Mouse (Mus musculus) heart, embryonic 10.5 days (tissue): ENCODE data around the gene Asb11. TPM values are rescaled to one million over a fixed set of nuclear protein-coding genes. Genes with fewer than 3 reads are reported as not detected.

Experiments used
- DNase-seq: peaks from one replicate; pipeline ENCODE4 v3.0.0-alpha.2; 2017; ENCODE audit warnings: low spot score
- H3K27ac ChIP-seq: fragments of 300-500 bp; sonication (generic); 2 replicates; pipeline ENCODE4 v1.5.1; 2016; ENCODE audit warnings: mild to moderate bottlenecking
- H3K27me3 ChIP-seq: fragments of 300-500 bp; sonication (generic); 2 replicates; pipeline ENCODE4 v1.6.1; 2016; ENCODE audit warnings: mild to moderate bottlenecking; ENCODE audit not compliant: poor library complexity, insufficient read depth, severe bottlenecking
- H3K36me3 ChIP-seq: fragments of 300-500 bp; sonication (generic); 2 replicates; pipeline ENCODE4 v1.6.1; 2016; ENCODE audit warnings: mild to moderate bottlenecking, moderate library complexity
- H3K4me1 ChIP-seq: fragments of 300-500 bp; sonication (generic); 2 replicates; pipeline ENCODE4 v1.6.1; 2016; ENCODE audit warnings: mild to moderate bottlenecking
- H3K4me3 ChIP-seq: fragments of 300-500 bp; sonication (generic); 2 replicates; pipeline ENCODE4 v1.5.1; 2016; ENCODE audit warnings: mild to moderate bottlenecking, moderate library complexity
- H3K9me3 ChIP-seq: fragments of 300-500 bp; sonication (generic); 2 replicates; pipeline ENCODE4 v1.6.1; 2016; ENCODE audit warnings: mild to moderate bottlenecking, moderate library complexity
- WGBS: fragments of 180-500 bp; shearing (Covaris S2); methylation state at CpG from one replicate; pipeline ENCODE4 v1.1.7; 2016; 5-methylcytosine and 5-hydroxymethylcytosine counted together
- polyA plus RNA-seq: library from polyadenylated mRNA; unstranded; fragments of >200 nt; fragmentation: Nextera tagmentation; extraction: Ambion mirVana; gene quantifications from 2 replicates; pipeline ENCODE4 v1.2.1, GENCODE M21; 2016

Asb11 gene
- polyA plus RNA-seq, 1 experiment from 2014 or later, result 0.13 TPM

DNA sequence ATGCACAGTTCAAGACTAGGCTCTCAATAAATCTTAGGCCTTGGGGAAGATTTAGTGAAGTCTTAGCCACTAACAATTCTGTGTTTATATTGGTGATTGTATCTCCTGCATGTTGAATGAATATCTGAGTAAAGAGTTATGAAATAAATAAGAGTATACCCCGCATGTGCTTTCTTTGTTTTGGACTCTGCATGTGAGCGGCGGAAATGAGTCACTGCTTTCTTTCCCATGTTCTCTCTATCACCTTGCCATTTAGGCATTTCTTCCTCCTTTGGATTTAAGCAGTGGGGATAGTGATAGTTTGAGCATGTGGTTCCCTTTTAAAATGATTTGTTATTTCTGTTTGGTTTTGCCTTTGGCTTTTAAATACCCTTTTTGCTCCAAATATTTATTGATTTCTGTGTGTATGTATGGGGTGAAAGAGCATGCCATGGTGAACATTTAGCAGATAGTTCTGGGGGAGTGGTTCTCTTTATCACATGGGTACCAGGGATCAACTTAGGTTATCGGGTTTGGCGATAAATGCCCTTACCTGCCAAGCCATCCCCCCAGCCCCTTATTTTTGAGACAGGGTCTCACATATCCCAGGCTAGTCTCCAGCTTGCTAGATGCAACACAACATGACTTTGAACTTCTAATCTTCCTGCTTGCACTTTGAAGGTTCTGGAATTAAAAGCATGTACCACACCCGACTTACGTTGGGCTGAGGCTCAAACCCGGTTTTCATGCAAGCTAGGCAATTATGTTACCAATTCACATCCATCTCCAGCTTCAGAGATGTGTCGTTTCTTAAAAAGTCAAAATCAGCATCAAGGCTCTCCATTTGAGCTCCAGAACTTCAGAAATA is 10.3 kb downstream of the Asb11 start:
- Histone ChIP-seq H3K4me1 (no peaks in the 10 kb centered on the region), H3K9me3 (no peaks in the 10 kb centered on the region), H3K4me3 (no peak overlapping the region), H3K27me3 (peaks cover 2% of the 10 kb centered on the region; the same call in 1 of the 2 replicates), H3K27ac (no peak overlapping the region), H3K36me3 (no peaks in the 10 kb centered on the region)
- no peak for DNase-seq
- WGBS, result 81% methylated on average over 9 of the region's 9 CpGs

DNA sequence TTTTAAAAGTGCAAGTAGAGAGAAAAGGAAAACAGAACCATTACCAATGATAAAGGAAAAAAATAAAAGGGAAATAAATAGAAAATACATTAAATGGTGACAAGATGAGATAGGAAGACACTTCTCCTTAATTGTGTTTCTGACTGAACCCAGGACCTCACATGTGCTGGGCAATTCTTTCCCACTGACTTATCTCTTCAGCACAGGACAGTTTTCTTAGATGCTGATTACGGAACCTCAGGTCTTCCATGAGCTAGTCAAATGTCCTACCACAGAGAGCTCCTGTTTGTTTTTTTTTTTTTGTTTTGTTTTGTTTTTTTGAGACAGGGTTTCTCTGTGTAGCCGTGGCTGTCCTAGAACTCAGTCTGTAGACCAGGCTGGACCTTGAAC is 10.9 kb downstream of the Asb11 start:
- 69% methylated on average over 2 of the region's 2 CpGs for WGBS
- Histone ChIP-seq H3K27ac (no peak overlapping the region), H3K36me3 (no peaks in the 10 kb centered on the region), H3K4me3 (no peak overlapping the region), H3K4me1 (no peaks in the 10 kb centered on the region), H3K9me3 (no peaks in the 10 kb centered on the region), H3K27me3 (no peaks in the 10 kb centered on the region)
- DNase-seq, result no peak

DNA sequence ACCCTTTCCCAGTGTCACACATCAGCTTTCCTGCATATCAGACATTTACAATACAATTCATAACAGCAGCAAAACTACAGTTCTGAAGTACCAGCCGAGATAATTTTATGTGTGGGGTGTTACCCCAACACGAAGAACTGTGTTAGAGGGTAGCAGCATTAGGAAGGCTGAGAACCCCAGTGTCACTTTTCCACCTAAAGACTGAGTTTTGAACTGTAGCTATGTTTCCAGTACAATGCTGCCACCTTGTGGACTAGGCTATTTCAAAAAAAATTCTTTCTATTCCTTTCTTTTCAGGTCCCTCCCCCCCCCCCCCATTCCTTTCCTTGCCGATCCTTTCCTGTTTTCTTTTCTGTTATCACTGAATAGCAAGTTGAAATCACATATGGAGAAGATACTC is 12.4 kb downstream of the Asb11 start:
- Histone ChIP-seq H3K36me3 (no peaks in the 10 kb centered on the region), H3K27ac (no peak overlapping the region), H3K9me3 (no peaks in the 10 kb centered on the region), H3K4me1 (no peaks in the 10 kb centered on the region), H3K27me3 (no peaks in the 10 kb centered on the region), H3K4me3 (no peak overlapping the region)
- no peak for DNase-seq
- WGBS, result 27% methylated on average over 3 of the region's 3 CpGs

DNA sequence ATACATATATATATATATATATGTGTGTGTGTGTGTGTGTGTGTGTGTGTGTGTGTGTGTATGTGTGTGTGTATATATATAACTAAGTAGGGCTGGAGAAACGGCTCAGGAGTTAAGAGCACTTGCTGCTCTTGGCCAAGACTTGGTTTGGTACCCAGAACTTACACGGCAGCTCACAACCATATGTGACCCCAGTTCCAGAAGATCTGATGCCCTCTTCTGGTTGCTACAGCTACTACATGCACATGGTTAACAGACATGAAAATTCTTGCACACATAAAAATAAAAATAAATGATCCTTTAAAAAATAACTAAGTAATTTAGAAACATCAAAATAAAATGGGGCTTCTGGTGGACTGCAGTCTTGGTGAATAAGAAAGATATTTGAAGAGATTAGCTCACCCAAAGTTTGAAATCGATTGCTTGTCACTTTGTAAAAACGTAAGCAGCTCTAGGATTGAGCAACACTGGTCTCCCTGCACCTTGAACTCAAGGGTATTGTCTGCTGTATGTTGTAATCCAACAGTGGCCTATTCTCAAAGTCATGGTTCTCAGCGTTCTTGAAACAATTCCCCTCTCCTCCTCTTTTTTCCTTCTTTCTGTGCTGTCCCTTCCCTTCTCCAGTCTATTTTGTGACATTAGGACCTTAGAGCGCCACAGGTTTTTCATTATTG is 22.5 kb downstream of the Asb11 start:
- Histone ChIP-seq H3K4me3 (no peak overlapping the region), H3K27ac (no peak overlapping the region), H3K27me3 (no peaks in the 10 kb centered on the region), H3K36me3 (no peaks in the 10 kb centered on the region), H3K4me1 (no peaks in the 10 kb centered on the region), H3K9me3 (no peaks in the 10 kb centered on the region)
- 65% methylated on average over 6 of the region's 6 CpGs for WGBS
- no peak for DNase-seq

DNA sequence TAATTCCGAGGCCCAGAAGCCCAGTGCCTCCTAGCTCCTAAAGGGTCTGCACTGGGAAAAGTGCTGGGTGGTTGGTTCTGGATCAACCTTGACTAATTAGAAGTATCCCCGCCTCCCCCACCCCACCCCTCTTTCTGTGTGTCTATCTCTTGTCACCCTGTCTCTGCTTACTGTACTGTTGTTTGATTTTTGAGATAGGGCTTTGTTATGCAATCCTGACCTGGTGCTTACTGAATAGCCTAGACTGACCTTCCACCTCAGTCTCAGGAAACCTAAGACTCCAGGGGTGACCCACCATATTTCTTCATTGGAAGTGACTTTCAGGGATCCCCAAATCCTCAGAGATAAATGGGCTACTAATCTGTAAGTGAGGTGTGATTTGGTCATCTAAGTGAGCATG is 65.5 kb downstream of the Asb11 start:
- DNase-seq, result no peak
- WGBS, result 75% methylated on average over 2 of the region's 2 CpGs
- no peaks in the 10 kb centered on the region for H3K4me1 ChIP-seq
- H3K27me3 ChIP-seq, result no peaks in the 10 kb centered on the region
- H3K9me3 ChIP-seq, result no peaks in the 10 kb centered on the region
- H3K4me3 ChIP-seq, result no peak overlapping the region
- no peaks in the 10 kb centered on the region for H3K36me3 ChIP-seq
- no peak overlapping the region for H3K27ac ChIP-seq

DNA sequence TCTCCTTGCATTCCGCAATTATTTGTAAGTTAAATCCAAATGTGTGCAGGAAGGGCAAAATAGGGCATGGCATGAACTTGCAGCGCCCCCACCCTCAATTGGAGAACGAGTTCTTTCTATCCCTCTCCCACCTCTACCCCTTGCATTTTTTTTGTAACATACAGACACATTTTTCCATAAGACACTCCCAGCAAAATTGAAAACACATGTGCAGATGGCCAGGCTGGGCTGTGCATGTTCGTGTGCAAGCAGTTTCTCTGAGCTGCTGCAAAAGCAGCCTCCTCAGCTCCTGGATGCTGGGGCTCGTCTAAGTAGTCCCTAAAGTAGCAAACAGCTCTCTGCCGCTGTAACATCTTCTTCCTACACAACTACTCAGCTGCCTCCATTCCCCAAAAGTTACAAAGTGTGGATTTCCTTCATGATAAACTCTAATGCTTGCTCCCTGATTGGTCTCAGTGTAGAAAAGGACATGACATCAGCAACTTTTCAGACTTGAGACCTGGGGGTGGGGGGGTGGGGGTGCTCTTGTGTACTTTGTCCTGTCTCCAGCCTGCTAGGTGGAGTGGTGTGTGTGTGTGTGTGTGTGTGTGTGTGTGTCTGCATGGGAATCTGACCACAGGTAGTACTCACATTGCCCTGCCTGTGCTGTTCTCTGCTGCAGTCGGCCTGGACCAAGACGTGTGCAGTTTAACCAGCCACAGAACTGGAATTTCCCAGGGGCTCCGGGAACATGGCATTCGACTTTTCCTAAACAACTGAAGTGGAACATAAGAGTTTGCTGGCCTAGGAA is 69.1 kb downstream of the Asb11 start, which contains the start of gene Asb9:
Gene Asb9, plus strand, starts transcription at position 619 of the 790 bp plus-strand sequence.
- no peaks in the 10 kb centered on the region for H3K27me3 ChIP-seq
- no peak within 1 kb of the TSS for H3K27ac ChIP-seq
- H3K4me3 ChIP-seq, result no peak within 1 kb of the TSS
- no peaks in the 10 kb centered on the region for H3K9me3 ChIP-seq
- no peaks in the 10 kb centered on the region for H3K36me3 ChIP-seq
- 67% methylated on average over 10 of the region's 10 CpGs for WGBS
- DNase-seq, result no peak
- H3K4me1 ChIP-seq, result no peaks in the 10 kb centered on the region

DNA sequence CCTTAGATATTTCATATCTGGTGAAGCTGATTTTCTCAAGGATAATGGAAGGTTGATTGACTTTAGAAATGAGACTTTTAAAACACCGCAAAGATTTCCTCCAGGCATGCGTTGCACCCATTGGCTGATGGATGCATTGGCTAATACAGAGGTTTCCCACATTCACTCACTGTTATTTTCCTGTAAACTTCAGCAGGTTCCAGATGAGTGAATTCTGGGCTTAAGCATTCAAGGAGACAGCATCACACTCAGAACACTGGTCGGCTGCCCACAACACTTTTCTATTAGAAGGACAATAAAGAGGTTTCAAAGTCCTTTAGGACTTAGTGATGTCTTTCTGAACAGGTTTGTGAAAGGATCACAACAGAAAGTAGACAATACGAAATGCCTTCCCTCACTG is 70.3 kb downstream of the Asb11 start:
- Histone ChIP-seq H3K4me1 (no peaks in the 10 kb centered on the region), H3K27ac (no peak overlapping the region), H3K27me3 (no peaks in the 10 kb centered on the region), H3K36me3 (no peaks in the 10 kb centered on the region), H3K4me3 (no peak overlapping the region), H3K9me3 (no peaks in the 10 kb centered on the region)
- 86% methylated on average over 4 of the region's 4 CpGs for WGBS
- DNase-seq, result no peak

DNA sequence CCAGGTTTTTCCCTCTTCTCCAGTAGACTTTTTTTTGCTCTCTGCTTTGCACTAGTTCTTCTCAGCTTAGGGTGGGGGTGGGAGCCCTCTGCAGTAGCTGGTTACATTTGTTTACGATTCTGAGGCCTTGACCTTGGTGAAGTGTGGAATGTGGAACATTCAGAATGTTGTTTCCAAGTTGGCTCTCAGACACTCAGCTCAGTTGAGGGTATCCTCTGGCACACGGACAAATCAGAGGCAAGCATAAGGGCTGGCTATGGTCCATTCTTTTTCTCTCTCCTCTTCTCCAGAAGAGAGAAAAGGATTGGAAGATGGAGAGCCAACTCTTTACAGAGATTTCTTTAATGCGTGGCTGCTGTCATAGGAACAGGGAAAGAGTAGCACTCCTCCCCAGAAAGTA is 71.9 kb downstream of the Asb11 start:
- no peaks in the 10 kb centered on the region for H3K4me1 ChIP-seq
- H3K9me3 ChIP-seq, result no peaks in the 10 kb centered on the region
- no peak overlapping the region for H3K27ac ChIP-seq
- WGBS, result 53% methylated on average over 3 of the region's 3 CpGs
- no peak for DNase-seq
- H3K27me3 ChIP-seq, result no peaks in the 10 kb centered on the region
- H3K4me3 ChIP-seq, result no peak overlapping the region
- H3K36me3 ChIP-seq, result no peaks in the 10 kb centered on the region

Other genes starting within 250 kb of the Asb11 start
- gene Bmx, start 178.8 kb upstream of the Asb11 start, polyA plus RNA-seq, result 3.6 and 5.8 TPM in 2 replicates
- 6.8 and 7.3 TPM in 2 replicates for gene Pir, start 167.6 kb upstream of the Asb11 start, polyA plus RNA-seq
- gene Vegfd, start 63.6 kb upstream of the Asb11 start, polyA plus RNA-seq, result 1.0 and 1.2 TPM in 2 replicates
- 12.4 and 13.2 TPM in 2 replicates for gene Piga, start 17.2 kb upstream of the Asb11 start, polyA plus RNA-seq
- 0.46 and 0.64 TPM in 2 replicates for gene Asb9, start 69.3 kb downstream of the Asb11 start, polyA plus RNA-seq